Mouse (Mus musculus): ENCODE data around the gene Mgll.

Gene Mgll

GRCm38 (mm10) chr6:88774055-88774454 is 49.8 kb downstream of the Mgll start:
- WGBS: 50% methylated on average over 9 of the region's 9 CpGs

GRCm38 (mm10) chr6:88775267-88775666 is 51.1 kb downstream of the Mgll start:
- WGBS: 58% methylated on average over 14 of the region's 14 CpGs

GRCm38 (mm10) chr6:88776336-88776923 is 52.2 kb downstream of the Mgll start:
- 56% methylated on average over 13 of the region's 13 CpGs for WGBS

- WGBS: 65% methylated on average over 8 of the region's 8 CpGs
Measured at GRCm38 (mm10) chr6:88776964-88777363, 52.8 kb downstream of the Mgll start.

- WGBS: 72% methylated on average over 8 of the region's 8 CpGs
Measured at GRCm38 (mm10) chr6:88778047-88778688, 54.0 kb downstream of the Mgll start.

- 86% methylated on average over 5 of the region's 5 CpGs for WGBS
Measured at GRCm38 (mm10) chr6:88779755-88780154, 55.5 kb downstream of the Mgll start.

- WGBS: 71% methylated on average over 4 of the region's 4 CpGs
Measured at GRCm38 (mm10) chr6:88781919-88782318, 57.7 kb downstream of the Mgll start.

- 76% methylated on average over 4 of the region's 4 CpGs for WGBS
Measured at GRCm38 (mm10) chr6:88782981-88783397, 58.8 kb downstream of the Mgll start.

GRCm38 (mm10) chr6:88784691-88785173 is 60.5 kb downstream of the Mgll start:
- WGBS: 31% methylated on average over 7 of the region's 7 CpGs

- 12% methylated on average over 5 of the region's 5 CpGs for WGBS
Measured at GRCm38 (mm10) chr6:88785331-88785730, 61.1 kb downstream of the Mgll start.

- WGBS: 63% methylated on average over 10 of the region's 10 CpGs
Measured at GRCm38 (mm10) chr6:88785781-88786542, 61.8 kb downstream of the Mgll start.

- 59% methylated on average over 15 of the region's 15 CpGs for WGBS
Measured at GRCm38 (mm10) chr6:88786732-88787445, 62.7 kb downstream of the Mgll start.

- WGBS: 32% methylated on average over 14 of the region's 14 CpGs
Measured at GRCm38 (mm10) chr6:88787496-88787895, 63.3 kb downstream of the Mgll start.

- WGBS: 60% methylated on average over 11 of the region's 11 CpGs
Measured at GRCm38 (mm10) chr6:88788219-88788618, 64.0 kb downstream of the Mgll start.

- 70% methylated on average over 9 of the region's 9 CpGs for WGBS
Measured at GRCm38 (mm10) chr6:88791299-88791698, 67.1 kb downstream of the Mgll start.

GRCm38 (mm10) chr6:88792147-88792691 is 68.0 kb downstream of the Mgll start:
- 50% methylated on average over 7 of the region's 7 CpGs for WGBS

GRCm38 (mm10) chr6:88793243-88793642 is 69.0 kb downstream of the Mgll start:
- 24% methylated on average over 2 of the region's 2 CpGs for WGBS

- 41% methylated on average over 13 of the region's 13 CpGs for WGBS
Measured at GRCm38 (mm10) chr6:88793872-88794271, 69.7 kb downstream of the Mgll start.

- 38% methylated on average over 14 of the region's 14 CpGs for WGBS
Measured at GRCm38 (mm10) chr6:88794561-88794971, 70.4 kb downstream of the Mgll start.

- WGBS: 81% methylated on average over 7 of the region's 7 CpGs
Measured at GRCm38 (mm10) chr6:88800191-88800590, 76.0 kb downstream of the Mgll start.

GRCm38 (mm10) chr6:88800735-88801134 is 76.5 kb downstream of the Mgll start:
- 74% methylated on average over 3 of the region's 3 CpGs for WGBS

GRCm38 (mm10) chr6:88803051-88803450 is 78.8 kb downstream of the Mgll start:
- 91% methylated on average over 7 of the region's 7 CpGs for WGBS

Data from cerebral cortex, adult 2 months (tissue).